Mouse (Mus musculus): ENCODE data around the gene Als2cl.

DNA sequence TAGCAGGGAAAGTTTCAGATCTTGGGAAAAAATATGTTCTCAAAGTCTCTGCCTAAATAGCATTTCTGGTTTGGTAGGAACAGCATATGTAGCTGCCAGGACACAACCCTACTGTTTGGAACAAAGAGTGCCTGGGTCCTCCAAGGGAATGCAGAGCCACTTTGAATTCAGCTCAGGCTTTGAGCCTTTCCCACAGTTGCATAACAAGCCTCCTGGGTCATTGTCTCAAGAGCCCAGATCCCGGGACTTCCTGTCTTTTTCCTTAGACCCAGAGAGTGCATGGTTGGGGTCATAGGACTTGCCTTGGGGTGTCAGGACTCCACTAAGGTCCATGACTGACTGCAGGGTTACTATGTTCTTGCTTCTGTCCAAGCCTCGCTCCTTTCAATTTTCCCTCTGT, 43.6 kb upstream of the Als2cl start:
- TF ChIP-seq GATA1 (IDR thresholded peaks at IDR 0.05; ENCODE audit: borderline replicate concordance, low read length) (no peak), FLI1 (IDR thresholded peaks at IDR 0.05; ENCODE audit: low read length) (no peak)

Data from megakaryocyte, embryonic 14.5 days (primary cell).